Mouse (Mus musculus) hindbrain, embryonic 14.5 days (tissue): ENCODE results near the gene Cmtm7. TPM values are rescaled to one million over a fixed set of nuclear protein-coding genes. Genes with fewer than 3 reads are reported as not detected.
"Not testable (repeated sequence)": the region's sequence is repeated elsewhere in the genome, so short reads cannot be mapped to it uniquely, and the experiment has no call there.

Experiments used
- ATAC-seq: fragments of 200-750 bp; cut with Nextera tagmentation; 2 replicates; pipeline ENCODE4 v1.8.0; 2017; ENCODE audit warnings: moderate number of reproducible peaks, mild to moderate bottlenecking, moderate TSS enrichment, moderate library complexity; ENCODE audit not compliant: low FRiP score
- DNase-seq: peaks from one replicate; pipeline ENCODE4 v3.0.0-alpha.2; 2015; ENCODE audit warnings: low spot score
- H3K27ac ChIP-seq: fragments of 300-500 bp; sonication (generic); 2 replicates; pipeline ENCODE4 v1.5.1; 2014; ENCODE audit warnings: mild to moderate bottlenecking, moderate library complexity
- H3K27me3 ChIP-seq: fragments of 300-500 bp; sonication (generic); 2 replicates; pipeline ENCODE4 v1.6.1; 2014; ENCODE audit warnings: mild to moderate bottlenecking, low read length, mixed read lengths; ENCODE audit not compliant: control insufficient read depth, insufficient read depth
- H3K36me3 ChIP-seq: fragments of 300-500 bp; sonication (generic); replicated peaks from 2 replicates; pipeline ENCODE4 v1.6.1; 2014; ENCODE audit not compliant: control insufficient read depth, insufficient read depth
- H3K4me1 ChIP-seq: fragments of 300-500 bp; sonication (generic); replicated peaks from 2 replicates; pipeline ENCODE4 v1.6.1; 2014; ENCODE audit warnings: antibody characterized with exemption, low read length, mixed read lengths; ENCODE audit not compliant: control insufficient read depth, insufficient read depth
- H3K4me2 ChIP-seq: fragments of 300-500 bp; sonication (generic); replicated peaks from 2 replicates; pipeline ENCODE4 v1.6.1; 2014; ENCODE audit warnings: mild to moderate bottlenecking, moderate library complexity
- H3K4me3 ChIP-seq: fragments of 300-500 bp; sonication (generic); replicated peaks from 2 replicates; pipeline ENCODE4 v1.5.1; 2014; ENCODE audit warnings: mild to moderate bottlenecking, low read length
- H3K9ac ChIP-seq: fragments of 300-500 bp; sonication (generic); 2 replicates; pipeline ENCODE4 v1.6.1; 2014
- H3K9me3 ChIP-seq: fragments of 300-500 bp; sonication (generic); 2 replicates; pipeline ENCODE4 v1.6.1; 2016; ENCODE audit warnings: low read length; ENCODE audit not compliant: control insufficient read depth
- WGBS: fragments of 180-500 bp; shearing (Covaris S2); extraction: QIAGEN DNeasy Blood & Tissue Kit; methylation state at CpG from one replicate; pipeline ENCODE4 v1.1.7; 2014; 5-methylcytosine and 5-hydroxymethylcytosine counted together
- polyA plus RNA-seq: library from polyadenylated mRNA; unstranded; fragments of >200 nt; fragmentation: Nextera tagmentation; extraction: Ambion mirVana; gene quantifications from 2 replicates; pipeline ENCODE4 v1.2.1, GENCODE M21; 2014

Gene Cmtm7
- polyA plus RNA-seq, 1 experiment from 2014 or later = 13.7 TPM

GRCm38 (mm10) chr9:114742731-114743130 lies 38.9 kb downstream of the Cmtm7 start:
- Histone ChIP-seq H3K4me2 (no peak overlapping the region), H3K27me3 (no peaks in the 10 kb centered on the region), H3K9ac (no peak overlapping the region), H3K36me3 (peaks cover 20% of the 10 kb centered on the region), H3K4me1 (no peaks in the 10 kb centered on the region), H3K4me3 (no peak overlapping the region), H3K9me3 (no peaks in the 10 kb centered on the region), H3K27ac (no peak overlapping the region)
- 85% methylated on average over 2 of the region's 2 CpGs for WGBS
- no peak for DNase-seq
- no peak for ATAC-seq

- no peak overlapping the region for H3K4me2 ChIP-seq
- no peak overlapping the region for H3K27ac ChIP-seq
- no peaks in the 10 kb centered on the region for H3K27me3 ChIP-seq
- no peaks in the 10 kb centered on the region for H3K4me1 ChIP-seq
- H3K9me3 ChIP-seq = no peaks in the 10 kb centered on the region
- no peak overlapping the region for H3K9ac ChIP-seq
- no peak for DNase-seq
- H3K36me3 ChIP-seq = peaks cover 4% of the 10 kb centered on the region
- no peak for ATAC-seq
- no peak overlapping the region for H3K4me3 ChIP-seq
- 94% methylated on average over 9 of the region's 9 CpGs for WGBS
These were observed 41.3 kb downstream of the Cmtm7 start for GRCm38 (mm10) chr9:114740336-114740735.

- no peak for DNase-seq
These were observed 45.2 kb downstream of the Cmtm7 start for GRCm38 (mm10) chr9:114736442-114736841.

GRCm38 (mm10) chr9:114733238-114733637 lies 48.4 kb downstream of the Cmtm7 start:
- H3K27me3 ChIP-seq = no peaks in the 10 kb centered on the region
- 76% methylated on average over 2 of the region's 2 CpGs for WGBS
- no peak for DNase-seq

More at GRCm38 (mm10) chr9:114736442-114736841, 45.2 kb downstream of the Cmtm7 start:
- 80% methylated on average over 11 of the region's 11 CpGs for WGBS
- Histone ChIP-seq H3K27me3 (no peaks in the 10 kb centered on the region), H3K36me3 (no peaks in the 10 kb centered on the region; the same call in 1 of the 2 replicates), H3K9ac (no peak overlapping the region), H3K27ac (no peak overlapping the region), H3K4me1 (peaks cover 19% of the 10 kb centered on the region), H3K9me3 (no peaks in the 10 kb centered on the region), H3K4me3 (no peak overlapping the region), H3K4me2 (no peak overlapping the region)
- no peak for ATAC-seq

GRCm38 (mm10) chr9:114731871-114732682 lies 49.6 kb downstream of the Cmtm7 start:
- no peak overlapping the region for H3K27ac ChIP-seq
- no peak for DNase-seq

More at GRCm38 (mm10) chr9:114733238-114733637, 48.4 kb downstream of the Cmtm7 start:
- Histone ChIP-seq H3K9ac (no peak overlapping the region), H3K9me3 (no peaks in the 10 kb centered on the region), H3K4me2 (no peak overlapping the region), H3K27ac (no peak overlapping the region), H3K36me3 (no peaks in the 10 kb centered on the region; the same call in 1 of the 2 replicates), H3K4me1 (peaks cover 19% of the 10 kb centered on the region), H3K4me3 (no peak overlapping the region)
- ATAC-seq = no peak

GRCm38 (mm10) chr9:114731011-114731755 lies 50.5 kb downstream of the Cmtm7 start, which contains the start of gene Cmtm6:
Gene Cmtm6 (plus strand): TSS chr9:114731116.
- Histone ChIP-seq H3K27ac (peak within 1 kb of the TSS; percentile 83), H3K27me3 (no peaks in the 10 kb centered on the region), H3K4me1 (peaks cover 19% of the 10 kb centered on the region), H3K36me3 (no peaks in the 10 kb centered on the region), H3K4me3 (peak within 1 kb of the TSS; percentile 89), H3K9me3 (no peaks in the 10 kb centered on the region), H3K9ac (peak within 1 kb of the TSS; percentile 83), H3K4me2 (peak within 1 kb of the TSS; percentile 80)
- DNase-seq (peak; percentile 93), ATAC-seq (peak; percentile 92)
- WGBS = under 1% methylated on average over 53 of the region's 53 CpGs

More at GRCm38 (mm10) chr9:114731871-114732682, 49.6 kb downstream of the Cmtm7 start:
- H3K4me2 ChIP-seq = peak overlapping the region; percentile 80
- WGBS = 76% methylated on average over 12 of the region's 12 CpGs
- H3K4me1 ChIP-seq = peaks cover 19% of the 10 kb centered on the region
- H3K9ac ChIP-seq = peak overlapping the region; percentile 83
- no peaks in the 10 kb centered on the region for H3K27me3 ChIP-seq
- no peaks in the 10 kb centered on the region for H3K36me3 ChIP-seq
- H3K4me3 ChIP-seq = peak overlapping the region; percentile 89
- no peaks in the 10 kb centered on the region for H3K9me3 ChIP-seq
- no peak for ATAC-seq

GRCm38 (mm10) chr9:114729911-114730805 lies 51.5 kb downstream of the Cmtm7 start:
- Histone ChIP-seq H3K27me3 (no peaks in the 10 kb centered on the region), H3K4me2 (peak overlapping the region; percentile 80), H3K36me3 (0 out of 2 replicates have a peak, but pooled peaks cover 3% of the 10 kb centered on the region), H3K9me3 (no peaks in the 10 kb centered on the region), H3K27ac (no peak overlapping the region), H3K9ac (no peak overlapping the region), H3K4me3 (peak overlapping the region; percentile 89), H3K4me1 (peaks cover 19% of the 10 kb centered on the region)
- ATAC-seq (no peak), DNase-seq (no peak)
- 43% methylated on average over 27 of the region's 30 CpGs for WGBS

- H3K9ac ChIP-seq, H3K4me3 ChIP-seq, DNase-seq, H3K27me3 ChIP-seq, H3K27ac ChIP-seq, H3K4me2 ChIP-seq, ATAC-seq, H3K9me3 ChIP-seq: not testable (repeated sequence)
- H3K4me1 ChIP-seq = peaks cover 18% of the 10 kb centered on the region
- peaks cover 19% of the 10 kb centered on the region for H3K36me3 ChIP-seq
- WGBS = 73% methylated on average over 2 of the region's 2 CpGs
These were observed 53.2 kb downstream of the Cmtm7 start for GRCm38 (mm10) chr9:114728432-114728831.
